Mouse (Mus musculus) heart, postnatal 36 days (tissue): ENCODE measurements at regions not wholly inside any gene's neighbourhood (a gene's known extent, or its start where the extent isn't known, plus 50 kb on each side); places are given as distances from the start of the nearest gene placed in this dataset.

ENCODE experiments used
- DNase-seq, 2 experiments: peaks; one replicate each; pipeline ENCODE4 v3.0.0; 2021 to 2022
- intact Hi-C: fragments of 180-260 bp; cut with DNase I; formaldehyde crosslinking; loops from one replicate; pipeline ENCODE4 v1.15.1; 2025

GRCm38 (mm10) chr2:57905184-57905583 lies 92.5 kb upstream of the Galnt5 start:
- DNase-seq, result no peak
- intact Hi-C loops, result no loop called here

GRCm38 (mm10) chr2:57906939-57907338 lies 90.7 kb upstream of the Galnt5 start:
- no peak for DNase-seq
- intact Hi-C loops, result no loop called here

- no peak for DNase-seq
- intact Hi-C loops, result no loop called here
These were observed 88.0 kb upstream of the Galnt5 start for GRCm38 (mm10) chr2:57909706-57910105.

- no peak for DNase-seq
- intact Hi-C loops, result loop anchor here (5.0 kb wide), 1 partner anchor 1799 kb away; no protein-coding TSS in a partner anchor
These were observed 81.2 kb upstream of the Galnt5 start for GRCm38 (mm10) chr2:57916375-57917023.

GRCm38 (mm10) chr2:57917721-57918120 lies 80.0 kb upstream of the Galnt5 start:
- no peak for DNase-seq
- intact Hi-C loops, result loop anchor here (5.0 kb wide), 1 partner anchor 1800 kb away; no protein-coding TSS in a partner anchor

- DNase-seq, result peak; percentile 4 to 38
- intact Hi-C loops, result loop anchor here (5.0 kb wide), 1 partner anchor 1802 kb away; no protein-coding TSS in a partner anchor
These were observed 78.5 kb upstream of the Galnt5 start for GRCm38 (mm10) chr2:57919102-57919731.

- intact Hi-C loops, result no loop called here
- DNase-seq, result no peak
These were observed 63.4 kb upstream of the Galnt5 start for GRCm38 (mm10) chr2:57934062-57934822.
